Mouse (Mus musculus): ENCODE measurements around the gene Cyp3a41b. TPM values are rescaled to one million over a fixed set of nuclear protein-coding genes. Genes with fewer than 3 reads are reported as not detected.
"Not testable (repeated sequence)": the region's sequence is repeated elsewhere in the genome, so short reads cannot be mapped to it uniquely, and the experiment has no call there.

Gene Cyp3a41b
- total RNA-seq (2014; rRNA removed) = not detected in 2 replicates
- polyA plus RNA-seq (2015; fragmentation: Nextera tagmentation; extraction: Ambion mirVana) = not detected in 2 replicates

DNA sequence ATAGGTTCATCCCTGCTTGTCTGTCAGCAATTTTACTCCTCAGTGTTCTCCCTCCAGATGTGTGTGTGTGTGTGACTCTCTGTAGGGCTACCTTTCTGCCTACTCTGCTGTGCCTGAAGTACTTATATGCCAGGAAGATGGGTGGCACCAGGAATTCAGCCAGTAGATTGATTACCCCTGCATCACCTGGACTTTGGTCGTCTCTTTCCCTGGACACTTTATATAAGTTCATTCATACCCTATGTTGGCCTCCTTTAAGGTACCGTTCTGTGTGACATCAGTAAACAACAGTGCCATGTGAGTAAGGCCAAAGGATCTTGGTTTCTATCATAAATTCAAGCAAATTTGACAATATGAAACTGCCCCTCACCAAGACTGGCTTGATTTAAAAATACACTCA lies at the start of gene Cyp3a41b:
Gene Cyp3a41b, minus strand, starts transcription at position 101 of the 400 bp plus-strand sequence.
- H3K27me3 ChIP-seq (ENCODE audit: insufficient read depth, low read length); H3K4me3 ChIP-seq (ENCODE audit: low read length); DNase-seq (ENCODE audit: low spot score); H3K27ac ChIP-seq; H3K4me2 ChIP-seq (ENCODE audit: low read depth, low read length); H3K9me3 ChIP-seq (ENCODE audit: low read length); H3K4me1 ChIP-seq (ENCODE audit: insufficient read depth, low read length); ATAC-seq; H3K9ac ChIP-seq (replicated peaks; ENCODE audit: low read length); H3K36me3 ChIP-seq (ENCODE audit: insufficient read depth, low read length): not testable (repeated sequence)
- 63% methylated on average over 1 of the region's 2 CpGs for WGBS

- H3K27me3 ChIP-seq (ENCODE audit: insufficient read depth, low read length); H3K27ac ChIP-seq; H3K4me3 ChIP-seq (ENCODE audit: low read length); H3K4me1 ChIP-seq (ENCODE audit: insufficient read depth, low read length); DNase-seq (ENCODE audit: low spot score); ATAC-seq; H3K9ac ChIP-seq (replicated peaks; ENCODE audit: low read length); H3K4me2 ChIP-seq (ENCODE audit: low read depth, low read length); H3K36me3 ChIP-seq (ENCODE audit: insufficient read depth, low read length): not testable (repeated sequence)
- 89% methylated on average over 1 of the region's 1 CpGs for WGBS
- peaks cover 31% of the 10 kb centered on the region for H3K9me3 ChIP-seq (ENCODE audit: low read length)
Measured at GRCm38 (mm10) chr5:145632286-145632685, 47.8 kb upstream of the Cyp3a41b start.

DNA sequence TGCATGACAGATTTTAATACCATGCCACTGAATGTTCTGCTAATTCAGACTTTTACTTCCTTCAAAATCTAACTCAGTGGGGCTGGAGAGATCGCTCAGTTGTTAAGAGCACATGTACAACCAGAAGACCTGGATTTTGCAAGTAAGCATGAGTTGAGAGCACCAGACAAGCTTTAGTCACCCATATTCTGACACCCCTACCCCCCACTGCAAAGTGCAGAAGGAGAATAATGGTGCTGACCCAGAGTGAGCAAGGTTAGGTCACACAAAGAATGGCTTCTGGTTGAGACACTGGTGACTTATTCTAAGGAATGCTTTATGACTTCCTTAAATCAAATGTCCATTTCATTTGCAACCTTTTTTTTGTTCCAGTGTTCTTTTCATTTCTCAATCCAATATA lies 20.4 kb upstream of the Cyp3a41b start:
- not testable (repeated sequence) for H3K36me3 ChIP-seq (ENCODE audit: insufficient read depth, low read length); H3K27ac ChIP-seq; H3K9ac ChIP-seq (replicated peaks; ENCODE audit: low read length); DNase-seq (ENCODE audit: low spot score); ATAC-seq; H3K4me3 ChIP-seq (ENCODE audit: low read length); H3K4me2 ChIP-seq (ENCODE audit: low read depth, low read length); H3K4me1 ChIP-seq (ENCODE audit: insufficient read depth, low read length); H3K27me3 ChIP-seq (ENCODE audit: insufficient read depth, low read length)
- H3K9me3 ChIP-seq (ENCODE audit: low read length) = peaks cover 15% of the 10 kb centered on the region; the same call in 1 of the 2 replicates
- 62% methylated on average over 1 of the region's 1 CpGs for WGBS

DNA sequence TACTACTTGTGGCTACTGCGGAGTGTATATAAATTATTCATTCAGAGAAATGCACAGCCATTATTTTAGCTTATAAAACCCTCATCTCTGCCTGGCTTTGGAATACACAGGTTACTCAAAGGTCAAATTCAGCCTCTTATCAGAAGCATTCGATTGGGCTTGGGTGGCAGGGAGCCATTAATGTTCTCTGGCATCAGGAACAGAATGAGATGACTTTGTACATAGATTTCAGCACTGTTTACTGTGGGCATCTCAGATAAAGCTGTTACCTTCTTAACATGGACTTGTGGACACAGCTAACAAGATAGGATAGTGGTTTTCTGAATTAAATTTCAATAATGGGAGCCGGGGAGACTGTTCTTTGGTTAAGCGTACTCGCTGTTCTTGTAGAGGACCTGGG lies 13.3 kb upstream of the Cyp3a41b start:
- not testable (repeated sequence) for ATAC-seq; H3K4me1 ChIP-seq (ENCODE audit: insufficient read depth, low read length); H3K9me3 ChIP-seq (ENCODE audit: low read length); H3K27ac ChIP-seq; H3K27me3 ChIP-seq (ENCODE audit: insufficient read depth, low read length); H3K4me2 ChIP-seq (ENCODE audit: low read depth, low read length); H3K4me3 ChIP-seq (ENCODE audit: low read length); DNase-seq (ENCODE audit: low spot score); H3K36me3 ChIP-seq (ENCODE audit: insufficient read depth, low read length); H3K9ac ChIP-seq (replicated peaks; ENCODE audit: low read length)
- WGBS = 84% methylated on average over 5 of the region's 5 CpGs

DNA sequence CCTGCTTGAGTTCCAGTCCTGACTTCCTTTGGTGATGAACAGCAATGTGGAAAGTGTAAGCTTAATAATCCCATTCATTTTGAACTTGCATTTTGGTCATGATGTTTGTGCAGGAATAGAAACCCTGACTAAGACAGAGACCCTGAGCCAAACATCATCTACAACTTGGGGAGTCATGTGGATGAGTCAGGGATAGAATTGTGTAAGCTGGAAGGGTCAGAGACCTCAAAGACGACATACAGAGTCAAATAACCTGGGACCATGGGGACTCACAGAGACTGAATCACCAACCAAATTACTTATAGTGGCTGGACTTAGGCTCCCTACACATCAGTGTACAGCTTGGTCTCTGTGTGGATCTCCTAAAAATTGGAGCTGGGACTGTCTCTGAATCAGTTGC lies 7.2 kb downstream of the Cyp3a41b start:
- H3K9me3 ChIP-seq (ENCODE audit: low read length); H3K9ac ChIP-seq (replicated peaks; ENCODE audit: low read length); DNase-seq (ENCODE audit: low spot score); H3K27ac ChIP-seq; H3K4me3 ChIP-seq (ENCODE audit: low read length); H3K36me3 ChIP-seq (ENCODE audit: insufficient read depth, low read length); H3K4me2 ChIP-seq (ENCODE audit: low read depth, low read length); ATAC-seq; H3K27me3 ChIP-seq (ENCODE audit: insufficient read depth, low read length); H3K4me1 ChIP-seq (ENCODE audit: insufficient read depth, low read length): not testable (repeated sequence)
- WGBS = 57% methylated on average over 1 of the region's 1 CpGs

DNA sequence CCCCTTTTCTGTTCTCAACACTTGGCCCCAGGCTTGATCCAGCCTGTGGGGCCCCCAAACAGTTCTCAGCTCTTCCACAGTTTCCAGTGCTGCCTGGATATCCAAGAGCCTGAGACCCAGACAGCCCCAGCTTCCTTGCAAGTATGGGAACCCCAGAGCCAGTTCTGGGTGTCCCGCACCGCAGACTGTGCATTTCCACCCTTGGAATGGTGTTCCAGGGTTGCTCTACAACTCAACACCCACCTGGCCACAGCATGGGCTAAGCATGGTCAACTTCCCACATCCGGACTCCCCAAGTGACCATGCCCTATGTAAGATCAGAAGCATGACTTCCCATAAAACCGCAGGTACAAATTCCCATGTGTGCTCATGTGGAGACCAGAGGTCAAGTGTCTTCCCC lies 8.9 kb downstream of the Cyp3a41b start:
- not testable (repeated sequence) for H3K4me2 ChIP-seq (ENCODE audit: low read depth, low read length); H3K4me1 ChIP-seq (ENCODE audit: insufficient read depth, low read length); DNase-seq (ENCODE audit: low spot score); H3K9ac ChIP-seq (replicated peaks; ENCODE audit: low read length); ATAC-seq; H3K36me3 ChIP-seq (ENCODE audit: insufficient read depth, low read length); H3K9me3 ChIP-seq (ENCODE audit: low read length); H3K4me3 ChIP-seq (ENCODE audit: low read length); H3K27ac ChIP-seq; H3K27me3 ChIP-seq (ENCODE audit: insufficient read depth, low read length)
- 87% methylated on average over 4 of the region's 4 CpGs for WGBS

GRCm38 (mm10) chr5:145571922-145572321 lies 12.6 kb downstream of the Cyp3a41b start:
- not testable (repeated sequence) for DNase-seq (ENCODE audit: low spot score); H3K27ac ChIP-seq; H3K4me3 ChIP-seq (ENCODE audit: low read length); H3K4me2 ChIP-seq (ENCODE audit: low read depth, low read length); ATAC-seq; H3K36me3 ChIP-seq (ENCODE audit: insufficient read depth, low read length); H3K4me1 ChIP-seq (ENCODE audit: insufficient read depth, low read length); H3K9me3 ChIP-seq (ENCODE audit: low read length); H3K27me3 ChIP-seq (ENCODE audit: insufficient read depth, low read length); H3K9ac ChIP-seq (replicated peaks; ENCODE audit: low read length)
- WGBS = 74% methylated on average over 2 of the region's 2 CpGs

Other genes starting within 250 kb of the Cyp3a41b start
- gene Cyp3a57, start 239.5 kb downstream of the Cyp3a41b start, total RNA-seq (2014; rRNA removed) = not detected in 2 replicates
- not detected in 2 replicates for gene Cyp3a57, start 239.5 kb downstream of the Cyp3a41b start, polyA plus RNA-seq (2015; fragmentation: Nextera tagmentation; extraction: Ambion mirVana)
- gene Cyp3a16, start 115.0 kb downstream of the Cyp3a41b start, total RNA-seq (2014; rRNA removed) = not detected in 2 replicates
- not detected in 2 replicates for gene Cyp3a16, start 115.0 kb downstream of the Cyp3a41b start, polyA plus RNA-seq (2015; fragmentation: Nextera tagmentation; extraction: Ambion mirVana)
- gene Cyp3a41a, start 135.4 kb upstream of the Cyp3a41b start, total RNA-seq (2014; rRNA removed) = not detected in 2 replicates
- gene Cyp3a41a, start 135.4 kb upstream of the Cyp3a41b start, polyA plus RNA-seq (2015; fragmentation: Nextera tagmentation; extraction: Ambion mirVana) = not detected in 2 replicates
- not detected in 2 replicates for gene Cyp3a44, start 221.1 kb upstream of the Cyp3a41b start, total RNA-seq (2014; rRNA removed)
- gene Cyp3a44, start 221.1 kb upstream of the Cyp3a41b start, polyA plus RNA-seq (2015; fragmentation: Nextera tagmentation; extraction: Ambion mirVana) = not detected in 2 replicates